Mouse (Mus musculus): ENCODE measurements around the gene Guca1b.

DNA sequence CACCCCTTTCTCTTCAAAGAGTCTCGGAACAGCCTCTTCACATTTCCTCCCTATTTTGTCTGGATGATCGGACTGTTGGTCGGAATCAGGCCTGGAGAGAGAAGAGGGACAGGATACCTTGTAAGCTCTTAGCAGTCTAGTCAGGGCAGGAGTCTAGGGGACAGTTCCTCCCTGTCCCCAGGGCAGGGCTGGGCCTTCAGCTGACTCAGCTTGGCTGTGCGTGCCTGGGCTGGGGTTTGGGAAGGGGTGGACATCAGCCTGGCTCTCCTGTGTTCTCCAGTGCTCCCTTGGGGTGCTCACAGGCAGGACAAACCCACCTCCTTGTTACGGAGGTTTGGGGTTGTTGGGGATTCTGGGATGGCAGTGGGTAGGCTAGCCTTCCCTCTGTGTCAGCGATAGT lies 53.4 kb downstream of the Guca1b start:
- no peak for TF ChIP-seq CTCF (IDR thresholded peaks at IDR 0.05; ENCODE audit: control insufficient read depth, insufficient read depth, low read length)
- TF ChIP-seq POLR2A (IDR thresholded peaks at IDR 0.05; ENCODE audit: borderline replicate concordance, control insufficient read depth, low read depth, low read length) = no peak

Measured in bone marrow, adult 2 months (tissue).